Mouse (Mus musculus) neural tube, embryonic 13.5 days (tissue): ENCODE data around the gene Opn4. TPM values are rescaled to one million over a fixed set of nuclear protein-coding genes. Genes with fewer than 3 reads are reported as not detected.
A peak's percentile ranks its signal among the peaks of the same experiment; 100 is the strongest.

Experiments
- ATAC-seq: fragments of 200-750 bp; cut with Nextera tagmentation; 2 replicates; pipeline ENCODE4 v1.8.0; 2017; ENCODE audit warnings: low read depth, mild to moderate bottlenecking, moderate TSS enrichment, moderate library complexity
- H3K27ac ChIP-seq: fragments of 300-500 bp; sonication (generic); replicated peaks from 2 replicates; pipeline ENCODE4 v1.5.1; 2015; ENCODE audit warnings: moderate library complexity, mild to moderate bottlenecking, inconsistent platforms
- H3K27me3 ChIP-seq: fragments of 300-500 bp; sonication (generic); 2 replicates; pipeline ENCODE4 v1.6.1; 2015; ENCODE audit warnings: mild to moderate bottlenecking, inconsistent platforms
- H3K36me3 ChIP-seq: fragments of 300-500 bp; sonication (generic); 2 replicates; pipeline ENCODE4 v1.6.1; 2015; ENCODE audit warnings: mild to moderate bottlenecking, inconsistent platforms
- H3K4me1 ChIP-seq: fragments of 300-500 bp; sonication (generic); replicated peaks from 2 replicates; pipeline ENCODE4 v1.6.1; 2015; ENCODE audit warnings: inconsistent platforms
- H3K4me2 ChIP-seq: fragments of 300-500 bp; sonication (generic); 2 replicates; pipeline ENCODE4 v1.6.1; 2015; ENCODE audit warnings: inconsistent platforms, mild to moderate bottlenecking, moderate library complexity
- H3K4me3 ChIP-seq: fragments of 300-500 bp; sonication (generic); 2 replicates; pipeline ENCODE4 v1.5.1; 2015; ENCODE audit warnings: mild to moderate bottlenecking, inconsistent platforms
- H3K9ac ChIP-seq: fragments of 300-500 bp; sonication (generic); 2 replicates; pipeline ENCODE4 v1.6.1; 2015; ENCODE audit warnings: moderate library complexity, mild to moderate bottlenecking, inconsistent platforms
- H3K9me3 ChIP-seq: fragments of 300-500 bp; sonication (generic); 2 replicates; pipeline ENCODE4 v1.6.1; 2016; ENCODE audit warnings: inconsistent platforms
- WGBS: fragments of 180-500 bp; shearing (Covaris S2); methylation state at CpG from one replicate; pipeline ENCODE4 v1.1.7; 2015; 5-methylcytosine and 5-hydroxymethylcytosine counted together
- polyA plus RNA-seq: library from polyadenylated mRNA; unstranded; fragments of >200 nt; fragmentation: Nextera tagmentation; extraction: Ambion mirVana; gene quantifications from 2 replicates; pipeline ENCODE4 v1.2.1, GENCODE M21; 2015

The Opn4 gene
- polyA plus RNA-seq, 1 experiment from 2014 or later = not detected

DNA sequence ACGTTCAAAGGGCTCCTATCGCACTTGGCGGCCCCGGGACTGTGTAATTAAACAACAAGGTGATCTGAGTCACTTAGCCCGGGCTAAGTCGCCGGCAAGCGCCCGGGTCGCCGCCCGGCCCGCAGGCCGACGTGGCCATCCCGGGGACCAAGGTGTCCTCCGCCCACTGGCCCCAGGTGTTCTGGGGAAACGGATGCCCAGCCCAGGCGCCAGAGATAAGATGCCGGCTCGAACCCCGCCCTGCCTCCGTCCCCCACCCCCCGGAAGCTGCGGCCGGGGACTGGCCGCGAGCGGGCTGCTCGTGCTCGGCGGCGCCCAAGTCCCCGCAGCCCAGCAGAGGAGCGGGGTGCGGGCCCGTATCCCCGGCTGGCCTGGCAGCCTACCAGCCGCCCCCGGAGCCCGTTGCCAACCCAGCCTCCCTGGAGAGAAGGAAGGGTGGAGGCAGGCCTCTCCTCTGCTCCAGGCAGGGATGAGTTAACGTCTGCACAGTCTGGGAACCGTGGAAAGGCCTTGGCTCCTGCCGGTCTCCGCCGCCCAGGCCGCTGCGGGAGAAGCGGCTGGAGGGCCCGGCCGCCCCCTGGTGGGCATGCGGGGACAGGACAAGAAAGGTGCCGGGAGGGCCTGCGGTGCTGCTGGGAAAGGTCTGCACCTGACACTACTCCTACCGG is 50.8 kb downstream of the Opn4 start:
- Histone ChIP-seq H3K27me3 (peaks cover 4% of the 10 kb centered on the region; the same call in 1 of the 2 replicates), H3K4me1 (peaks cover 11% of the 10 kb centered on the region), H3K4me2 (peak overlapping the region; percentile 88), H3K9me3 (no peaks in the 10 kb centered on the region), H3K27ac (peak overlapping the region; percentile 85), H3K36me3 (no peaks in the 10 kb centered on the region), H3K4me3 (peak overlapping the region; percentile 84), H3K9ac (peak overlapping the region; percentile 93)
- peak; percentile 98 for ATAC-seq
- WGBS = under 1% methylated on average over 54 of the region's 55 CpGs

DNA sequence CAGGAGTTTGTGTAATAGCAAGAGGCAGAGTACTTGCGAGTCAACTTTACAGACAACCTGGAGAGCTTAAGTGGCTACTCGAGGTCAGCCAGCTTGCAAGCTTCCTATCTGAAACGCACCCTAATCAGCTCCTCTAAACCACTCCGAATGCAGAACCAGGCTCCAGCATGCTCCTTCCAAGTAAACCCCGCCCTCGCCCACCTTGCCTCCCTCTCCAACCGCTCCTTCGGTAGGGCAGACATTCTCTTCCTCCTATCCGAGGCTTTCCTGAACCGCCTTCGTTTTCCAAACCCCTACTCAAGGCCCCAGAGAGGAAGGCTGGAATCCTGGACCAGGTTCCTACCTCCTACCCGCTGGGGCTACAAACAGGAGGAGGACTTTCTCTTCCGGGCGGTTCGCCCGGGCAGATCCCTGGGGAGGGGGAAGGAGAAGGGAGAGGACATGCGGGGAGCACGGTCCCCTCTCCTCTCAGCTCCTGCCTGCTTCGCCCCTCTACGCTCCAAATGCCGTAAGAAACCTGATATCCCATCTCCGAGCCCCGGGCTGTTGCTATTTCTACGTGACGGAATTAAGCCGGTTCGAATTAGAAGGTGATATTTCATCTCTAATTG is 51.4 kb downstream of the Opn4 start:
- Histone ChIP-seq H3K4me1 (peaks cover 11% of the 10 kb centered on the region), H3K27ac (peak overlapping the region; percentile 85), H3K36me3 (no peaks in the 10 kb centered on the region), H3K9me3 (no peaks in the 10 kb centered on the region), H3K27me3 (peaks cover 4% of the 10 kb centered on the region; the same call in 1 of the 2 replicates), H3K4me2 (peak overlapping the region; percentile 88), H3K4me3 (peak overlapping the region; percentile 84), H3K9ac (peak overlapping the region; percentile 93)
- 3% methylated on average over 27 of the region's 27 CpGs for WGBS
- peak; percentile 73 for ATAC-seq

DNA sequence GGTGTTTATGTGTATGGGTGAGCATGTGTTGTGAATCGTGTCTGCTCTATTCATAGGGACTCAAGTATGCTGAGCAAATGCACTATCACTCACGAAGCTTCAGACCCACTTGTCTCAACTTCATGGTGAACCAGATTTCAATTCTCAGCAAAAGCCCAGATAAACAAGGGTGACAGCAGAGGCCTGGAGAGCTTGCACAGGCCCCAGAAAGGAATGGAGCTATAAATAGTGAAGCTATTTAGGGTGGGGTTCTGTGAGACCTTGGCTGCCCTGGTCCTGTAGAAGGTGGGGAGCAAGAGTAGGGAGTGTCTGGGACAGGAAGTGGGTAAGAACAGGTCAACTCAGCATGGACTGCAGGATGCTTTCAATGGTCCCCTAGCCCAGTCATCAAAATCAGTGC is 55.4 kb downstream of the Opn4 start:
- Histone ChIP-seq H3K36me3 (no peaks in the 10 kb centered on the region), H3K9me3 (no peaks in the 10 kb centered on the region), H3K4me3 (no peak overlapping the region), H3K4me1 (peaks cover 14% of the 10 kb centered on the region), H3K27me3 (peaks cover 4% of the 10 kb centered on the region; the same call in 1 of the 2 replicates), H3K4me2 (no peak overlapping the region), H3K27ac (no peak overlapping the region), H3K9ac (no peak overlapping the region)
- no peak for ATAC-seq
- 84% methylated on average over 2 of the region's 2 CpGs for WGBS

DNA sequence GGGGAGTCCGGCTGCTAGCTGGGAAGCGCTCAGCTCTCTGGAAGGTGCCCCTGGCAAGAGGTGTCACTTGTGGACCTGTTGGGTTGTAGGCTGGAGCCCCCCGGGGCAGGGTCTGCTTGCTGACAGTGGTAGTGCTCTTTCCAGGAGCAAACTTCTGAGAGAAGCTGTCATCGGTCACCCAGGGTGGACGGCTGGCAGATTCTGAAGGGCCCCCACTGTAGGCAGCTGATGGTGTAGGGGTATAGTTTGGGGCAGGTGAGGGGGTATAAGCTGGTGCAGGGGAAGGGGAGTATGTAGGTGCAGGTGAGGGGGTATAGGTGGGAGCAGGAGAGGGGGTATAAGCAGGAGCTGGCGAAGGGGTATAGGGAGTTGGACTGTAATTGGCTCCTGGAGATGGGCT is 55.9 kb downstream of the Opn4 start:
- no peak overlapping the region for H3K4me3 ChIP-seq
- no peak overlapping the region for H3K27ac ChIP-seq
- H3K36me3 ChIP-seq = no peaks in the 10 kb centered on the region
- 88% methylated on average over 6 of the region's 6 CpGs for WGBS
- ATAC-seq = no peak
- H3K27me3 ChIP-seq = peaks cover 4% of the 10 kb centered on the region; the same call in 1 of the 2 replicates
- H3K9me3 ChIP-seq = no peaks in the 10 kb centered on the region
- no peak overlapping the region for H3K9ac ChIP-seq
- peaks cover 12% of the 10 kb centered on the region for H3K4me1 ChIP-seq
- no peak overlapping the region for H3K4me2 ChIP-seq

DNA sequence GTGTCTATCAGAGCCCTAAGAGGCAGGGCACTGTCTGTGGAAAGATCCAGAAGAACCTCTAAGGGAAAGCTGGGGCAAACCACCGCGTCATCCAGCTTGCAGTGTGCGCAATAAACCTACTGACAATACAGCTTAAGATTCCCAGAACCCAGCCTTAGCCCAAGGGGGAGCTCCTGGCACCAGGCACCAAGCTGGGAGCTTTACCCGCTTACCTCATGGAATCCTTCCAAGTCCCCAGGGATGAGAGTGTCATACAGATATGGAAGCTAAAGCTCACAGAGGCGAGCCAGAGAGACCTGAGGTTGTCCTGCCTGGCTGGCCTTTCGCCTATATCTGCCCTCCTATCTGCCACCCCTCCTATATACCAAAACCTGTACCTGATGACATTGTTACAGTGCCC is 56.3 kb downstream of the Opn4 start:
- WGBS = 76% methylated on average over 6 of the region's 6 CpGs

DNA sequence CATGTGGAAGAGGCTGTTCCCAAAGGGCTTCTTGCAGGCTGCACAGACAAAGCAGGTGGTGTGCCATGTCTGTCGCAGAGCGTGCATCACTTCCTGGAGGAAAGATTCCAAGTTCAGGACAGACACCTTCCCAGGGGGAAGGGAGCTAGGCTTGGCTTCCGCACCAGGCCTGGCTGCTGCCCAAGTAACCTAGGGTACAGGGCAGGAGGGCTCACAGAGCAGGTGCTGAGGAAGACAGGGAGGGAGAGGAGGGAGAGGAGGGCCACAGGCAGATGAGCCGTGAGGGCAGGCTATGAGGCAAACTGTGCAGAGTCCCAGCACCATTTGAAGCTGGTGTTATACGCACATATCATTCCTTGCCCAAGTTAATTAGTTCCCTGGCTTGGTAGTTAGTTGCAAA is 58.0 kb downstream of the Opn4 start:
- Histone ChIP-seq H3K36me3 (no peaks in the 10 kb centered on the region), H3K4me3 (no peak overlapping the region), H3K4me2 (no peak overlapping the region), H3K9ac (no peak overlapping the region), H3K27ac (no peak overlapping the region), H3K9me3 (no peaks in the 10 kb centered on the region), H3K27me3 (peaks cover 4% of the 10 kb centered on the region; the same call in 1 of the 2 replicates), H3K4me1 (peaks cover 4% of the 10 kb centered on the region; the same call in 1 of the 2 replicates)
- no peak for ATAC-seq
- WGBS = 78% methylated on average over 5 of the region's 5 CpGs

More for the DNA sequence above, 56.3 kb downstream of the Opn4 start:
- no peak overlapping the region for H3K4me3 ChIP-seq
- H3K4me2 ChIP-seq = no peak overlapping the region
- H3K4me1 ChIP-seq = peaks cover 12% of the 10 kb centered on the region
- ATAC-seq = no peak
- H3K9ac ChIP-seq = no peak overlapping the region
- H3K27me3 ChIP-seq = peaks cover 4% of the 10 kb centered on the region; the same call in 1 of the 2 replicates
- H3K9me3 ChIP-seq = no peaks in the 10 kb centered on the region
- no peaks in the 10 kb centered on the region for H3K36me3 ChIP-seq
- H3K27ac ChIP-seq = no peak overlapping the region

DNA sequence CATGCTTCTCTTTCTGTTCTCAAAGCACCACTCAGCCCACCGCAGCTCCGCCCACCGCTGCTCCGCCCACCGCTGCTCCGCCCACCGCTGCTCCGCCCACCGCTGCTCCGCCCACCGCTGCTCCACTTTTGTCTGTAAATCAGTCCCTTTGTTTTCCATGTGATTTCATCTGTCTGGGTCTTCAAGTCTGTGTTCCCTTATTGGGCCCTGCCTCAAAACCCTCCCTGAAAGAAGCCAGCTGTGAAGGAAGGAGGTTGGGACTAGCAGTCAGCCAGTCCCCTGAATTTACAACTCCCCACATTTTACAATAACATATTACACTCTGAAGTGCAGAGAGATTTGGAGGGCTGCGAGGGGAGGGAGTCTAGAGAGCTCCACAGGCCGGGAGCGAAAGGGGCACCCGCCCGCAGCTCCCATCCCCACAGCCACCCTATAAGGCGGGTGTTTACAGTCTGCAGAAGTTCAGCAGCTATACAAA is 59.2 kb downstream of the Opn4 start:
- 6% methylated on average over 17 of the region's 17 CpGs for WGBS
- Histone ChIP-seq H3K9ac (no peak overlapping the region), H3K4me2 (peak overlapping the region; percentile 21; the same call in 1 of the 2 replicates), H3K36me3 (no peaks in the 10 kb centered on the region), H3K27me3 (peaks cover 4% of the 10 kb centered on the region; the same call in 1 of the 2 replicates), H3K4me1 (peaks cover 4% of the 10 kb centered on the region; the same call in 1 of the 2 replicates), H3K27ac (no peak overlapping the region), H3K4me3 (no peak overlapping the region), H3K9me3 (no peaks in the 10 kb centered on the region)
- peak; percentile 75; the same call in 1 of the 2 replicates for ATAC-seq

Other genes with a start within 250 kb of the Opn4 start
- gene Fam25c, start 244.7 kb downstream of the Opn4 start, polyA plus RNA-seq = not detected in 2 replicates
- gene Sncg, start 225.4 kb downstream of the Opn4 start, polyA plus RNA-seq = 641 and 796 TPM in 2 replicates
- gene Mmrn2, start 224.7 kb downstream of the Opn4 start, polyA plus RNA-seq = 6.0 and 6.2 TPM in 2 replicates
- gene Bmpr1a, start 96.8 kb downstream of the Opn4 start, polyA plus RNA-seq = 22.6 and 26.4 TPM in 2 replicates
- gene 9230112D13Rik, start 77.3 kb downstream of the Opn4 start, polyA plus RNA-seq = not detected in 2 replicates
- gene Ldb3, start 11.5 kb downstream of the Opn4 start, polyA plus RNA-seq = 0.87 and 1.3 TPM in 2 replicates
- 18.3 and 21.2 TPM in 2 replicates for gene Wapl, start 73.8 kb upstream of the Opn4 start, polyA plus RNA-seq
- 4.2 and 5.2 TPM in 2 replicates for gene Grid1, start 220.0 kb upstream of the Opn4 start, polyA plus RNA-seq